Mouse (Mus musculus): ENCODE data around the gene Gm28053.

Gene Gm28053

GRCm38 (mm10) chr6:48689320-48689719, 29.1 kb upstream of the Gm28053 start:
- no peak for DNase-seq (ENCODE audit: extremely low read depth, low read depth, low spot score)

- DNase-seq (ENCODE audit: extremely low read depth, low read depth, low spot score), result no peak
Measured at GRCm38 (mm10) chr6:48692962-48693361, 25.4 kb upstream of the Gm28053 start.

- DNase-seq (ENCODE audit: extremely low read depth, low read depth, low spot score), result no peak
Measured at GRCm38 (mm10) chr6:48696830-48697554, 21.4 kb upstream of the Gm28053 start.

GRCm38 (mm10) chr6:48697555-48697930, 20.9 kb upstream of the Gm28053 start:
- no peak for DNase-seq (ENCODE audit: extremely low read depth, low read depth, low spot score)

- no peak for DNase-seq (ENCODE audit: extremely low read depth, low read depth, low spot score)
Measured at GRCm38 (mm10) chr6:48698066-48698856, 20.1 kb upstream of the Gm28053 start.

GRCm38 (mm10) chr6:48698888-48699287, 19.5 kb upstream of the Gm28053 start:
- DNase-seq (ENCODE audit: extremely low read depth, low read depth, low spot score), result no peak

- DNase-seq (ENCODE audit: extremely low read depth, low read depth, low spot score), result no peak
Measured at GRCm38 (mm10) chr6:48700251-48701075, 17.9 kb upstream of the Gm28053 start.

GRCm38 (mm10) chr6:48702146-48702545, 16.3 kb upstream of the Gm28053 start:
- no peak for DNase-seq (ENCODE audit: extremely low read depth, low read depth, low spot score)

GRCm38 (mm10) chr6:48702601-48703000, 15.8 kb upstream of the Gm28053 start:
- DNase-seq (ENCODE audit: extremely low read depth, low read depth, low spot score), result no peak

GRCm38 (mm10) chr6:48704146-48704545, 14.3 kb upstream of the Gm28053 start:
- no peak for DNase-seq (ENCODE audit: extremely low read depth, low read depth, low spot score)

- no peak for DNase-seq (ENCODE audit: extremely low read depth, low read depth, low spot score)
Measured at GRCm38 (mm10) chr6:48706130-48706529, 12.3 kb upstream of the Gm28053 start.

- no peak for DNase-seq (ENCODE audit: extremely low read depth, low read depth, low spot score)
Measured at GRCm38 (mm10) chr6:48720326-48720725, 1.9 kb downstream of the Gm28053 start.

- DNase-seq (ENCODE audit: extremely low read depth, low read depth, low spot score), result no peak
Measured at GRCm38 (mm10) chr6:48723468-48723867, 5.1 kb downstream of the Gm28053 start.

GRCm38 (mm10) chr6:48725476-48725875, 7.1 kb downstream of the Gm28053 start:
- DNase-seq (ENCODE audit: extremely low read depth, low read depth, low spot score), result no peak

GRCm38 (mm10) chr6:48727761-48728160, 9.4 kb downstream of the Gm28053 start:
- DNase-seq (ENCODE audit: extremely low read depth, low read depth, low spot score), result no peak

GRCm38 (mm10) chr6:48732864-48733304, 14.5 kb downstream of the Gm28053 start:
- no peak for DNase-seq (ENCODE audit: extremely low read depth, low read depth, low spot score)

- no peak for DNase-seq (ENCODE audit: extremely low read depth, low read depth, low spot score)
Measured at GRCm38 (mm10) chr6:48733660-48734059, 15.3 kb downstream of the Gm28053 start.

GRCm38 (mm10) chr6:48737053-48737452, 18.6 kb downstream of the Gm28053 start:
- no peak for DNase-seq (ENCODE audit: extremely low read depth, low read depth, low spot score)

GRCm38 (mm10) chr6:48737688-48738087, 19.3 kb downstream of the Gm28053 start:
- no peak for DNase-seq (ENCODE audit: extremely low read depth, low read depth, low spot score)

- no peak for DNase-seq (ENCODE audit: extremely low read depth, low read depth, low spot score)
Measured at GRCm38 (mm10) chr6:48738961-48739779, 20.8 kb downstream of the Gm28053 start, which contains the start of gene Gimap1. Gene Gimap1 (plus strand): TSS chr6:48739054.

- no peak for DNase-seq (ENCODE audit: extremely low read depth, low read depth, low spot score)
Measured at GRCm38 (mm10) chr6:48739780-48740055, 21.3 kb downstream of the Gm28053 start.
